ENCODE assay signal across 8 mouse cellular contexts in genomic region chr4:49844828-49845611, GRCm38 (mm10). TPM values are rescaled to one million over a fixed set of nuclear protein-coding genes. Genes with fewer than 3 reads are reported as not detected.
A peak's percentile ranks its signal among the peaks of the same experiment; 100 is the strongest.
DNase-seq lines count a peak whose midpoint lies in the region; ATAC-seq and TF ChIP-seq lines count a peak whose summit lies in the region.

No protein-coding gene starts in this region.

- peak; percentile 65 to 68 for DNase-seq in cerebellum, postnatal 10 days
- DNase-seq in cerebellum, adult 9-11 months: no peak
- DNase-seq in embryonic facial prominence, embryonic 14.5 days (ENCODE audit: low spot score): no peak
- DNase-seq in intestine, embryonic 14.5 days (ENCODE audit: low spot score): peak; percentile 66
- no peak for DNase-seq in liver, embryonic 13.5 days
- peak; percentile 31 for DNase-seq in right cerebral cortex, postnatal 25 days

- peak; percentile 35 for ATAC-seq in embryonic facial prominence, embryonic 14.5 days (ENCODE audit: low read depth)
- ATAC-seq in intestine, embryonic 14.5 days (replicated peaks; ENCODE audit: low FRiP score, low TSS enrichment, low read depth): peak; percentile 33
- no peak for ATAC-seq in liver, embryonic 13.5 days (ENCODE audit: low read depth)
- ATAC-seq in megakaryocyte progenitor cell, adult 5-6 weeks (replicated peaks; ENCODE audit: poor library complexity): no peak; the same call in 1 of the 2 replicates

- TF ChIP-seq CTCF in ES-Bruce4 (IDR thresholded peaks at IDR 0.05; ENCODE audit: low read depth, low read length): no peak

- H3K4me3 ChIP-seq in ES-Bruce4 (ENCODE audit: low read depth, low read length): peak overlapping the region; percentile 49
- peak overlapping the region; percentile 54 for H3K4me3 ChIP-seq in embryonic facial prominence, embryonic 14.5 days (ENCODE audit: low read depth, low read length)
- peak overlapping the region; percentile 46 for H3K4me3 ChIP-seq in intestine, embryonic 14.5 days (ENCODE audit: low read depth, low read length)
- peak overlapping the region; percentile 37 for H3K4me3 ChIP-seq in liver, embryonic 13.5 days (replicated peaks)

- H3K4me1 ChIP-seq in ES-Bruce4 (ENCODE audit: control insufficient read depth, insufficient read depth, low read length): no peaks in the 10 kb centered on the region
- peaks cover 3% of the 10 kb centered on the region; the same call in 1 of the 2 replicates for H3K4me1 ChIP-seq in embryonic facial prominence, embryonic 14.5 days (ENCODE audit: control insufficient read depth, insufficient read depth, low read length)
- H3K4me1 ChIP-seq in intestine, embryonic 14.5 days (replicated peaks; ENCODE audit: control insufficient read depth, insufficient read depth, low read length): peaks cover 4% of the 10 kb centered on the region
- H3K4me1 ChIP-seq in liver, embryonic 13.5 days (replicated peaks): no peaks in the 10 kb centered on the region

- peak overlapping the region; percentile 93 for H3K4me2 ChIP-seq in embryonic facial prominence, embryonic 14.5 days (ENCODE audit: low read depth, low read length)
- peak overlapping the region; percentile 93 for H3K4me2 ChIP-seq in intestine, embryonic 14.5 days (ENCODE audit: low read length)
- H3K4me2 ChIP-seq in liver, embryonic 13.5 days: peak overlapping the region; percentile 51

- peaks cover 4% of the 10 kb centered on the region for H3K27me3 ChIP-seq in ES-Bruce4 (ENCODE audit: control insufficient read depth, insufficient read depth, low read length, poor library complexity, severe bottlenecking)
- peaks cover 41% of the 10 kb centered on the region for H3K27me3 ChIP-seq in embryonic facial prominence, embryonic 14.5 days (replicated peaks; ENCODE audit: control insufficient read depth, insufficient read depth, low read length)
- peaks cover 53% of the 10 kb centered on the region for H3K27me3 ChIP-seq in intestine, embryonic 14.5 days (replicated peaks; ENCODE audit: control insufficient read depth, insufficient read depth, low read length)
- H3K27me3 ChIP-seq in liver, embryonic 13.5 days: peaks cover 48% of the 10 kb centered on the region

- H3K36me3 ChIP-seq in ES-Bruce4 (ENCODE audit: control insufficient read depth, insufficient read depth, low read length, poor library complexity, severe bottlenecking): no peaks in the 10 kb centered on the region
- no peaks in the 10 kb centered on the region for H3K36me3 ChIP-seq in embryonic facial prominence, embryonic 14.5 days (ENCODE audit: control insufficient read depth, insufficient read depth, low read length)
- no peaks in the 10 kb centered on the region for H3K36me3 ChIP-seq in intestine, embryonic 14.5 days (ENCODE audit: control insufficient read depth, insufficient read depth, low read length)
- no peaks in the 10 kb centered on the region for H3K36me3 ChIP-seq in liver, embryonic 13.5 days

- no peak overlapping the region for H3K27ac ChIP-seq in ES-Bruce4 (ENCODE audit: insufficient read depth, low read length)
- no peak overlapping the region for H3K27ac ChIP-seq in embryonic facial prominence, embryonic 14.5 days (replicated peaks; ENCODE audit: low read depth, low read length)
- H3K27ac ChIP-seq in intestine, embryonic 14.5 days (ENCODE audit: low read depth): no peak overlapping the region
- H3K27ac ChIP-seq in liver, embryonic 13.5 days: no peak overlapping the region

- no peaks in the 10 kb centered on the region for H3K9me3 ChIP-seq in ES-Bruce4 (replicated peaks; ENCODE audit: control insufficient read depth, insufficient read depth, low read length, poor library complexity, severe bottlenecking)
- no peaks in the 10 kb centered on the region for H3K9me3 ChIP-seq in embryonic facial prominence, embryonic 14.5 days (ENCODE audit: control insufficient read depth, low read length)
- no peaks in the 10 kb centered on the region for H3K9me3 ChIP-seq in intestine, embryonic 14.5 days (ENCODE audit: control insufficient read depth, low read length)
- H3K9me3 ChIP-seq in liver, embryonic 13.5 days (replicated peaks): no peaks in the 10 kb centered on the region

- H3K9ac ChIP-seq in ES-Bruce4 (ENCODE audit: low read depth, poor library complexity, severe bottlenecking): peak overlapping the region; percentile 21; the same call in 1 of the 2 replicates
- peak overlapping the region; percentile 49 for H3K9ac ChIP-seq in embryonic facial prominence, embryonic 14.5 days (ENCODE audit: low read depth, low read length)
- H3K9ac ChIP-seq in intestine, embryonic 14.5 days (ENCODE audit: low read length): no peak overlapping the region
- no peak overlapping the region for H3K9ac ChIP-seq in liver, embryonic 13.5 days

- no peak for TF ChIP-seq POLR2A in ES-Bruce4 (IDR thresholded peaks at IDR 0.05; ENCODE audit: insufficient read depth, low read length)

- WGBS in embryonic facial prominence, embryonic 14.5 days: under 1% methylated on average over 32 of the region's 63 CpGs
- WGBS in intestine, embryonic 14.5 days: under 1% methylated on average over 63 of the region's 63 CpGs
- 1% methylated on average over 63 of the region's 63 CpGs for WGBS in liver, embryonic 13.5 days (ENCODE audit: insufficient replicate concordance)

- TF ChIP-seq EP300 in ES-Bruce4 (IDR thresholded peaks at IDR 0.05; ENCODE audit: insufficient read depth, low read depth, low read length): no peak

RNA-seq across cellular contexts. Expression of gene Grin3a, which starts 0.5 kb away (rescaled TPM):
- not detected in 2 replicates for polyA plus RNA-seq in ES-Bruce4 (2011; ENCODE audit: insufficient read depth, insufficient read length, low read depth, missing spikeins)
- 3.5 and 3.6 TPM in 2 replicates for polyA plus RNA-seq in embryonic facial prominence, embryonic 14.5 days (2014; fragmentation: Nextera tagmentation; extraction: Ambion mirVana)
- 0.74 and 1.0 TPM in 2 replicates for polyA plus RNA-seq in intestine, embryonic 14.5 days (2014; fragmentation: Nextera tagmentation; extraction: Ambion mirVana)
- 0.03 and 0.05 TPM in 2 replicates for polyA plus RNA-seq in liver, embryonic 13.5 days (2015; fragmentation: Nextera tagmentation; extraction: Ambion mirVana)
- total RNA-seq in megakaryocyte progenitor cell, adult 5-6 weeks (2015): 0.07 TPM in 1 of 2 replicates, not detected in the other
- total RNA-seq in megakaryocyte progenitor cell, adult 5-6 weeks (2017): not detected in 2 replicates

Comparison
In these comparisons a context has a peak if more than half of its experiments do, and no peak if none do; other contexts are left out.
1. DNase-seq: peak in cerebellum, postnatal 10 days (2 of 2), intestine, embryonic 14.5 days (single experiment) and right cerebral cortex, postnatal 25 days (single experiment); none in cerebellum, adult 9-11 months (single experiment), embryonic facial prominence, embryonic 14.5 days (single experiment) and liver, embryonic 13.5 days (single experiment).
2. H3K9ac ChIP-seq: peak in ES-Bruce4 (single experiment) and embryonic facial prominence, embryonic 14.5 days (single experiment); none in intestine, embryonic 14.5 days (single experiment) and liver, embryonic 13.5 days (single experiment).
3. ATAC-seq: peak in embryonic facial prominence, embryonic 14.5 days (single experiment) and intestine, embryonic 14.5 days (single experiment); none in liver, embryonic 13.5 days (single experiment) and megakaryocyte progenitor cell, adult 5-6 weeks (single experiment).
4. Peak in every context shown above with its lines, with median percentiles within 50 percentile points of each other: H3K4me3 ChIP-seq and H3K4me2 ChIP-seq.